Mouse (Mus musculus): ENCODE results near the gene Gm13272. TPM values are rescaled to one million over a fixed set of nuclear protein-coding genes. Genes with fewer than 3 reads are reported as not detected.
A peak's percentile ranks its signal among the peaks of the same experiment; 100 is the strongest.
"Not testable (repeated sequence)": the region's sequence is repeated elsewhere in the genome, so short reads cannot be mapped to it uniquely, and the experiment has no call there.

The Gm13272 gene
- polyA plus RNA-seq, 1 experiment from 2014 or later = not detected

- H3K4me2 ChIP-seq; H3K27me3 ChIP-seq; H3K9me3 ChIP-seq; H3K36me3 ChIP-seq; H3K9ac ChIP-seq (replicated peaks); H3K27ac ChIP-seq; ATAC-seq (ENCODE audit: insufficient number of reproducible peaks, insufficient read depth, low FRiP score, low TSS enrichment, low read depth); H3K4me3 ChIP-seq (replicated peaks); H3K4me1 ChIP-seq (replicated peaks): not testable (repeated sequence)
- WGBS = 0% methylated on average over 4 of the region's 28 CpGs
Observed at GRCm38 (mm10) chr4:88788402-88788801, 8.8 kb downstream of the Gm13272 start, which contains the start of gene Gm13277. Gene Gm13277, plus strand, starts transcription at chr4:88788632.

DNA sequence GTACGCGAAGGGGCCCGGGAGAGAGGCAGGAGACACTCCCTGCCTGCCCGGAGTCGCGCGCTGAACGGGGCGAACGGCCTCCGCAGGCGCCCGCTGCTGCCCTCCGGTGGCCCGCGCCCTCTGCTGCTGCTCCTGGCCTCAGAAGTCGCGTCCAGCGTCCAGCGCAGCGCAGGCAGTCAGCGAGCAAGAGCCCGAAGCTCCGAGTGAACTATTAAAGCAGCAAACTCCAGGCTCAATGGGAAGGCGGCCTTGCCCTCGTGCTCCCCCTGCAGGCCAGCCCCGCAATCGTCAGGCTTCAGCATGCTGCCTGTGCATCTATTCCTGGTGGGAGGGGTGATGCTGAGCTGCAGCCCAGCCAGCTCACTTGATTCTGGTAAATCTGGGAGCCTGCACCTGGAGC lies 11.6 kb downstream of the Gm13272 start, which contains the start of gene Gm13278:
Gm13278 (plus strand) TSS at position 301 of the 400 bp plus-strand sequence.
- not testable (repeated sequence) for H3K4me3 ChIP-seq (replicated peaks); H3K4me2 ChIP-seq; H3K9ac ChIP-seq (replicated peaks); H3K36me3 ChIP-seq; H3K4me1 ChIP-seq (replicated peaks); H3K9me3 ChIP-seq; H3K27me3 ChIP-seq; ATAC-seq (ENCODE audit: insufficient number of reproducible peaks, insufficient read depth, low FRiP score, low TSS enrichment, low read depth); H3K27ac ChIP-seq
- WGBS = no CpG with 5 or more reads among the region's 28 CpGs

DNA sequence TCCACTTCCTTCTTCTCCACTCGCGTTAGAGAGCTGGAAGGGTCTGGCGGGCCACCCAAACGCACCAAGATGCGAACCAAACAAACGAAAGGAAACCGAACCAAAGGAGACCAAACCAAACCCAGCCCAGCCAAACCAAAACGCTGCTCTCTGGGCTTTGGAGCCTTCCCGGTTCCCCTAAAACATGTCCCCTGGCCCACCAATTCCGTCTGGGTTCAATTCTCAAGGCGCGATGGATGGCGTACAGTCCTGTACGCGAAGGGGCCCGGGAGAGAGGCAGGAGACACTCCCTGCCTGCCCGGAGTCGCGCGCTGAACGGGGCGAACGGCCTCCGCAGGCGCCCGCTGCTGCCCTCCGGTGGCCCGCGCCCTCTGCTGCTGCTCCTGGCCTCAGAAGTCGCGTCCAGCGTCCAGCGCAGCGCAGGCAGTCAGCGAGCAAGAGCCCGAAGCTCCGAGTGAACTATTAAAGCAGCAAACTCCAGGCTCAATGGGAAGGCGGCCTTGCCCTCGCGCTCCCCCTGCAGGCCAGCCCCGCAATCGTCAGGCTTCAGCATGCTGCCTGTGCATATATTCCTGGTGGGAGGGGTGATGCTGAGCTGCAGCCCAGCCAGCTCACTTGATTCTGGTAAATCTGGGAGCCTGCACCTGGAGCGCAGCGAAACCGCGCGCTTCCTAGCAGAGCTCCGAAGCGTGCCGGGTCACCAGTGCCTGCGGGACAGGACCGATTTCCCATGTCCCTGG lies 14.5 kb downstream of the Gm13272 start, which contains the start of gene Gm13275:
Gm13275 (plus strand) TSS at position 552 of the 740 bp plus-strand sequence.
- not testable (repeated sequence) for H3K9ac ChIP-seq (replicated peaks)
- 0% methylated on average over 18 of the region's 52 CpGs for WGBS

DNA sequence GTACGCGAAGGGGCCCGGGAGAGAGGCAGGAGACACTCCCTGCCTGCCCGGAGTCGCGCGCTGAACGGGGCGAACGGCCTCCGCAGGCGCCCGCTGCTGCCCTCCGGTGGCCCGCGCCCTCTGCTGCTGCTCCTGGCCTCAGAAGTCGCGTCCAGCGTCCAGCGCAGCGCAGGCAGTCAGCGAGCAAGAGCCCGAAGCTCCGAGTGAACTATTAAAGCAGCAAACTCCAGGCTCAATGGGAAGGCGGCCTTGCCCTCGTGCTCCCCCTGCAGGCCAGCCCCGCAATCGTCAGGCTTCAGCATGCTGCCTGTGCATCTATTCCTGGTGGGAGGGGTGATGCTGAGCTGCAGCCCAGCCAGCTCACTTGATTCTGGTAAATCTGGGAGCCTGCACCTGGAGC lies 17.4 kb downstream of the Gm13272 start, which contains the start of gene Gm13279:
Gm13279 (plus strand) TSS at position 301 of the 400 bp plus-strand sequence.
- no CpG with 5 or more reads among the region's 28 CpGs for WGBS
- H3K9me3 ChIP-seq; ATAC-seq (ENCODE audit: insufficient number of reproducible peaks, insufficient read depth, low FRiP score, low TSS enrichment, low read depth); H3K4me1 ChIP-seq (replicated peaks); H3K9ac ChIP-seq (replicated peaks); H3K4me3 ChIP-seq (replicated peaks); H3K4me2 ChIP-seq; H3K27me3 ChIP-seq; H3K36me3 ChIP-seq; H3K27ac ChIP-seq: not testable (repeated sequence)

More for the DNA sequence above, 14.5 kb downstream of the Gm13272 start, which contains the start of gene Gm13275:
- not testable (repeated sequence) for H3K4me2 ChIP-seq; H3K27ac ChIP-seq; ATAC-seq (ENCODE audit: insufficient number of reproducible peaks, insufficient read depth, low FRiP score, low TSS enrichment, low read depth); H3K4me3 ChIP-seq (replicated peaks); H3K27me3 ChIP-seq; H3K36me3 ChIP-seq; H3K4me1 ChIP-seq (replicated peaks); H3K9me3 ChIP-seq

GRCm38 (mm10) chr4:88799365-88799764 lies 19.7 kb downstream of the Gm13272 start, which contains the start of gene Gm13285:
Gene Gm13285, plus strand, starts transcription at chr4:88799665.
- not testable (repeated sequence) for H3K27me3 ChIP-seq; H3K4me3 ChIP-seq (replicated peaks); H3K27ac ChIP-seq; H3K4me2 ChIP-seq; H3K4me1 ChIP-seq (replicated peaks); H3K9me3 ChIP-seq; H3K36me3 ChIP-seq; H3K9ac ChIP-seq (replicated peaks); ATAC-seq (ENCODE audit: insufficient number of reproducible peaks, insufficient read depth, low FRiP score, low TSS enrichment, low read depth)
- WGBS = 11% methylated on average over 5 of the region's 7 CpGs

- H3K9ac ChIP-seq (replicated peaks) = not testable (repeated sequence)
- peak within 1 kb of the TSS; percentile 19; the same call in 1 of the 2 replicates for H3K4me2 ChIP-seq
Observed at GRCm38 (mm10) chr4:88802954-88803353, 23.3 kb downstream of the Gm13272 start, which contains the start of gene Gm13287. Gene Gm13287, plus strand, starts transcription at chr4:88803254.

GRCm38 (mm10) chr4:88805231-88805630 lies 25.6 kb downstream of the Gm13272 start, which contains the start of gene Gm13288:
Gene Gm13288, plus strand, starts transcription at chr4:88805531.
- not testable (repeated sequence) for H3K27me3 ChIP-seq; H3K36me3 ChIP-seq; H3K9ac ChIP-seq (replicated peaks); H3K4me1 ChIP-seq (replicated peaks); H3K27ac ChIP-seq; H3K9me3 ChIP-seq; ATAC-seq (ENCODE audit: insufficient number of reproducible peaks, insufficient read depth, low FRiP score, low TSS enrichment, low read depth)
- 0 out of 2 replicates have a peak within 1 kb of the TSS, but pooled peaks have one; percentile 26 for H3K4me3 ChIP-seq (replicated peaks)
- WGBS = no CpG with 5 or more reads among the region's 8 CpGs
- H3K4me2 ChIP-seq = peak within 1 kb of the TSS; percentile 36; the same call in 1 of the 2 replicates

More at GRCm38 (mm10) chr4:88802954-88803353, 23.3 kb downstream of the Gm13272 start, which contains the start of gene Gm13287:
- not testable (repeated sequence) for ATAC-seq (ENCODE audit: insufficient number of reproducible peaks, insufficient read depth, low FRiP score, low TSS enrichment, low read depth); H3K4me1 ChIP-seq (replicated peaks); H3K4me3 ChIP-seq (replicated peaks); H3K27ac ChIP-seq; H3K9me3 ChIP-seq; H3K27me3 ChIP-seq; H3K36me3 ChIP-seq
- WGBS = no CpG with 5 or more reads among the region's 29 CpGs

GRCm38 (mm10) chr4:88805761-88806160 lies 26.1 kb downstream of the Gm13272 start:
- 0% methylated on average over 8 of the region's 34 CpGs for WGBS

DNA sequence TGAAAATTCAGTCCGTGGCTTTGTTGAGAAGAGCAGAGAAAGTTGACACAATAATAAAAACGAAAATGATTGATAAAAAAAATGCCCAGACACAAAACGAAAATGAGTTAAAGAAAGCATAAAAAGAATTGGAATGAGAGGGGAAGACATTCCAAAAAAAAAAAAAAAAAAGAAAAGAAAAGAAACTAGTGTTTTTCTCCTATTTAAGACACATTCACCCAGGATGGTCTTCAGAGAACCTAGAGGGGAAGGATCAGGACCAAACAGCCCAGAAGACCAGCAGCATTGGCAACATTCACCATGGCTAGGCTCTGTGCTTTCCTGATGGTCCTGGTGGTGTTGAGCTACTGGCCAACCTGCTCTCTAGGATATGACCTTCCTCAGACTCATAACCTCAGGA lies 36.3 kb downstream of the Gm13272 start, which contains the start of gene Ifna7:
Ifna7 (plus strand) TSS at position 301 of the 400 bp plus-strand sequence.
- H3K9me3 ChIP-seq = no peaks in the 10 kb centered on the region
- H3K4me3 ChIP-seq (replicated peaks) = no peak within 1 kb of the TSS
- no peak within 1 kb of the TSS for H3K4me2 ChIP-seq
- no peaks in the 10 kb centered on the region for H3K4me1 ChIP-seq (replicated peaks)
- 66% methylated on average over 3 of the region's 3 CpGs for WGBS
- ATAC-seq (ENCODE audit: insufficient number of reproducible peaks, insufficient read depth, low FRiP score, low TSS enrichment, low read depth) = no peak
- H3K36me3 ChIP-seq = no peaks in the 10 kb centered on the region
- no peak within 1 kb of the TSS for H3K9ac ChIP-seq (replicated peaks)
- H3K27me3 ChIP-seq = no peaks in the 10 kb centered on the region; the same call in 1 of the 2 replicates
- H3K27ac ChIP-seq = no peak within 1 kb of the TSS

More at GRCm38 (mm10) chr4:88805761-88806160, 26.1 kb downstream of the Gm13272 start:
- H3K9me3 ChIP-seq; H3K9ac ChIP-seq (replicated peaks); ATAC-seq (ENCODE audit: insufficient number of reproducible peaks, insufficient read depth, low FRiP score, low TSS enrichment, low read depth); H3K36me3 ChIP-seq; H3K4me1 ChIP-seq (replicated peaks); H3K27me3 ChIP-seq; H3K27ac ChIP-seq: not testable (repeated sequence)
- Histone ChIP-seq H3K4me2 (peak overlapping the region; percentile 36; the same call in 1 of the 2 replicates), H3K4me3 (replicated peaks) (0 out of 2 replicates have a peak overlapping the region, but pooled peaks have one; percentile 26)

- Histone ChIP-seq H3K27me3 (no peaks in the 10 kb centered on the region; the same call in 1 of the 2 replicates), H3K9me3 (no peaks in the 10 kb centered on the region), H3K4me3 (replicated peaks) (no peak within 1 kb of the TSS), H3K27ac (no peak within 1 kb of the TSS), H3K9ac (replicated peaks) (no peak within 1 kb of the TSS), H3K36me3 (no peaks in the 10 kb centered on the region), H3K4me2 (no peak within 1 kb of the TSS), H3K4me1 (replicated peaks) (no peaks in the 10 kb centered on the region)
- 83% methylated on average over 1 of the region's 1 CpGs for WGBS
- ATAC-seq (ENCODE audit: insufficient number of reproducible peaks, insufficient read depth, low FRiP score, low TSS enrichment, low read depth) = no peak
Observed at GRCm38 (mm10) chr4:88819659-88820058, 40.0 kb downstream of the Gm13272 start, which contains the start of gene Ifna11. Gene Ifna11, plus strand, starts transcription at chr4:88819959.

GRCm38 (mm10) chr4:88822995-88823394 lies 43.3 kb downstream of the Gm13272 start:
- no peaks in the 10 kb centered on the region for H3K9me3 ChIP-seq
- no peak overlapping the region for H3K9ac ChIP-seq (replicated peaks)
- H3K4me2 ChIP-seq = no peak overlapping the region
- no peak for ATAC-seq (ENCODE audit: insufficient number of reproducible peaks, insufficient read depth, low FRiP score, low TSS enrichment, low read depth)
- no peaks in the 10 kb centered on the region for H3K4me1 ChIP-seq (replicated peaks)
- H3K4me3 ChIP-seq (replicated peaks) = no peak overlapping the region
- no peak overlapping the region for H3K27ac ChIP-seq
- no peaks in the 10 kb centered on the region for H3K36me3 ChIP-seq
- 26% methylated on average over 4 of the region's 4 CpGs for WGBS
- H3K27me3 ChIP-seq = no peaks in the 10 kb centered on the region
